Mouse (Mus musculus) adrenal gland, postnatal 36 days (tissue): ENCODE results near the gene Nrbp1. TPM values are rescaled to one million over a fixed set of nuclear protein-coding genes. Genes with fewer than 3 reads are reported as not detected.

ENCODE experiments used
- DNase-seq, 2 experiments: peaks; one replicate each; pipeline ENCODE4 v3.0.0; 2021; ENCODE audit warnings: mixed read lengths in 1 of 2
- long read RNA-seq, 2 experiments: library from polyadenylated mRNA; stranded (forward); transcript quantifications; one replicate each; pipeline ENCODE4 v2.0.0; 2021; ENCODE audit warnings: borderline sequencing depth in 2 of 2
- total RNA-seq, 2 experiments: library from RNA; stranded (reverse); gene quantifications; 2 replicates each; pipeline ENCODE4 v1.2.3; 2021

Gene Nrbp1
- total RNA-seq, result 10 to 100 TPM; 80.6 to 95.8 TPM
- long read RNA-seq, experiment 1, transcript Nrbp1-201 (18 exons, 2,203 nt), result major isoform, 55 of 88 reads
- long read RNA-seq, experiment 1, partial matches to known transcripts, result 21 of 88 reads
- long read RNA-seq, experiment 1, other reads (novel, unspliced or antisense), result 11 of 88 reads
- long read RNA-seq, experiment 2, transcript Nrbp1-201 (18 exons, 2,203 nt), result major isoform, 25 of 47 reads
- long read RNA-seq, experiment 2, partial matches to known transcripts, result 9 of 47 reads
- long read RNA-seq, experiment 2, other reads (novel, unspliced or antisense), result 12 of 47 reads

- DNase-seq, result peak; percentile 98 to 99
Observed at GRCm38 (mm10) chr5:31240637-31241521, at the start of gene Nrbp1, which contains the start of gene Gm9970. Nrbp1 (plus strand) TSS chr5:31240864. Gm9970 (minus strand) TSS chr5:31241232.

GRCm38 (mm10) chr5:31192045-31192938 lies 48.4 kb upstream of the Nrbp1 start:
- DNase-seq, result peak; percentile 85 to 86

- peak; percentile 99 to 100 for DNase-seq
Observed at GRCm38 (mm10) chr5:31192939-31193630, 47.6 kb upstream of the Nrbp1 start, which contains the start of the genes Snx17 and Eif2b4. Snx17 (plus strand) TSS chr5:31193227. Eif2b4 (minus strand) TSS chr5:31193430.

- DNase-seq, result no peak
Observed at GRCm38 (mm10) chr5:31193631-31194281, 46.9 kb upstream of the Nrbp1 start.

GRCm38 (mm10) chr5:31194486-31195485 lies 45.9 kb upstream of the Nrbp1 start:
- DNase-seq, result no peak

- DNase-seq, result no peak
Observed at GRCm38 (mm10) chr5:31195671-31196070, 45.0 kb upstream of the Nrbp1 start.

GRCm38 (mm10) chr5:31196207-31196606 lies 44.5 kb upstream of the Nrbp1 start:
- no peak for DNase-seq

- no peak for DNase-seq
Observed at GRCm38 (mm10) chr5:31197072-31197471, 43.6 kb upstream of the Nrbp1 start.

- DNase-seq, result peak in 1 of 2 experiments; percentile 23
Observed at GRCm38 (mm10) chr5:31198170-31198569, 42.5 kb upstream of the Nrbp1 start.

- DNase-seq, result peak in 1 of 2 experiments; percentile 7
Observed at GRCm38 (mm10) chr5:31198616-31199320, 41.9 kb upstream of the Nrbp1 start.

- no peak for DNase-seq
Observed at GRCm38 (mm10) chr5:31199321-31199892, 41.3 kb upstream of the Nrbp1 start.

- peak; percentile 29 to 39 for DNase-seq
Observed at GRCm38 (mm10) chr5:31199893-31200292, 40.8 kb upstream of the Nrbp1 start.

- DNase-seq, result peak; percentile 19 to 23
Observed at GRCm38 (mm10) chr5:31200327-31200768, 40.3 kb upstream of the Nrbp1 start.

GRCm38 (mm10) chr5:31201042-31201741 lies 39.5 kb upstream of the Nrbp1 start:
- DNase-seq, result peak; percentile 8 to 17

GRCm38 (mm10) chr5:31201742-31202590 lies 38.7 kb upstream of the Nrbp1 start, which contains the start of gene Zfp513:
Zfp513 (minus strand) TSS chr5:31202303.
- peak; percentile 95 to 96 for DNase-seq

- DNase-seq, result peak in 1 of 2 experiments; percentile 9
Observed at GRCm38 (mm10) chr5:31202933-31203332, 37.7 kb upstream of the Nrbp1 start.
